Mouse (Mus musculus) hindbrain, embryonic 14.5 days (tissue): Measurements from ENCODE around the gene Gm45213. TPM values are rescaled to one million over a fixed set of nuclear protein-coding genes. Genes with fewer than 3 reads are reported as not detected.

Experiments
- ATAC-seq: fragments of 200-750 bp; cut with Nextera tagmentation; 2 replicates; pipeline ENCODE4 v1.8.0; 2017; ENCODE audit warnings: moderate number of reproducible peaks, mild to moderate bottlenecking, moderate TSS enrichment, moderate library complexity; ENCODE audit not compliant: low FRiP score
- DNase-seq: peaks from one replicate; pipeline ENCODE4 v3.0.0-alpha.2; 2015; ENCODE audit warnings: low spot score
- H3K27ac ChIP-seq: fragments of 300-500 bp; sonication (generic); 2 replicates; pipeline ENCODE4 v1.5.1; 2014; ENCODE audit warnings: mild to moderate bottlenecking, moderate library complexity
- H3K27me3 ChIP-seq: fragments of 300-500 bp; sonication (generic); 2 replicates; pipeline ENCODE4 v1.6.1; 2014; ENCODE audit warnings: mild to moderate bottlenecking, low read length, mixed read lengths; ENCODE audit not compliant: control insufficient read depth, insufficient read depth
- H3K36me3 ChIP-seq: fragments of 300-500 bp; sonication (generic); replicated peaks from 2 replicates; pipeline ENCODE4 v1.6.1; 2014; ENCODE audit not compliant: control insufficient read depth, insufficient read depth
- H3K4me1 ChIP-seq: fragments of 300-500 bp; sonication (generic); replicated peaks from 2 replicates; pipeline ENCODE4 v1.6.1; 2014; ENCODE audit warnings: antibody characterized with exemption, low read length, mixed read lengths; ENCODE audit not compliant: control insufficient read depth, insufficient read depth
- H3K4me2 ChIP-seq: fragments of 300-500 bp; sonication (generic); replicated peaks from 2 replicates; pipeline ENCODE4 v1.6.1; 2014; ENCODE audit warnings: mild to moderate bottlenecking, moderate library complexity
- H3K4me3 ChIP-seq: fragments of 300-500 bp; sonication (generic); replicated peaks from 2 replicates; pipeline ENCODE4 v1.5.1; 2014; ENCODE audit warnings: mild to moderate bottlenecking, low read length
- H3K9ac ChIP-seq: fragments of 300-500 bp; sonication (generic); 2 replicates; pipeline ENCODE4 v1.6.1; 2014
- H3K9me3 ChIP-seq: fragments of 300-500 bp; sonication (generic); 2 replicates; pipeline ENCODE4 v1.6.1; 2016; ENCODE audit warnings: low read length; ENCODE audit not compliant: control insufficient read depth
- WGBS: fragments of 180-500 bp; shearing (Covaris S2); extraction: QIAGEN DNeasy Blood & Tissue Kit; methylation state at CpG from one replicate; pipeline ENCODE4 v1.1.7; 2014; 5-methylcytosine and 5-hydroxymethylcytosine counted together
- polyA plus RNA-seq: library from polyadenylated mRNA; unstranded; fragments of >200 nt; fragmentation: Nextera tagmentation; extraction: Ambion mirVana; gene quantifications from 2 replicates; pipeline ENCODE4 v1.2.1, GENCODE M21; 2014

Gm45213 gene
- polyA plus RNA-seq, 1 experiment from 2014 or later = not detected

- peaks cover 17% of the 10 kb centered on the region for H3K4me1 ChIP-seq
- DNase-seq = peak; percentile 57
- peak; percentile 66 for ATAC-seq
- H3K36me3 ChIP-seq = no peaks in the 10 kb centered on the region
- no peaks in the 10 kb centered on the region for H3K9me3 ChIP-seq
- peak overlapping the region; percentile 94 for H3K27ac ChIP-seq
- peak overlapping the region; percentile 95 for H3K4me3 ChIP-seq
- H3K4me2 ChIP-seq = peak overlapping the region; percentile 99
- H3K27me3 ChIP-seq = no peaks in the 10 kb centered on the region
- under 1% methylated on average over 71 of the region's 77 CpGs for WGBS
- H3K9ac ChIP-seq = peak overlapping the region; percentile 95
These were observed 66.6 kb downstream of the Gm45213 start for GRCm38 (mm10) chr7:66109855-66110635.

DNA sequence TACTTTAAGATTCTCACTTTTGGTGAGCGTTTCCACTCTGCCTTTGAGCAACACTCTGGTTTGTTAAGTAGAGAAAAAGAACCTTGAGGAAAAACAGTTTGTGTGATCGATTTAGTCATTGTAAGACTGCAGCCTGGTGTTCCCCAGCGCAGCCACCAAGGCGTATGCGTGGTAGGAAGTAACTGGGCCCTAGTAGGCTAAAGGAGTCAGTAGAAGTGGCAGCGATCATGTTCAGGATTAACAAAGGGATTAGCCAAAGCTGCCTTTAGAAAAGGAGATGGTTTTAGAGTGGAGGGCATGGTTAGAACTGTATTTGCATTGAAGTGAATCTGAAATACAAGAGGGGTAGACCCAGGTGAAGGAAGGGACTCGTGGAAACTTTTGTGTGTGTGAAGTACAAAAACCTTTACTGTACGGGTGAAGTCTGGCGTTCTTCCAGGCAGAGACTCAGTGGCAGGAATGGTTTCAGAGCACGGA, 67.3 kb downstream of the Gm45213 start:
- H3K4me1 ChIP-seq = peaks cover 17% of the 10 kb centered on the region
- H3K36me3 ChIP-seq = no peaks in the 10 kb centered on the region
- peak overlapping the region; percentile 99 for H3K4me2 ChIP-seq
- ATAC-seq = no peak
- DNase-seq = peak; percentile 48
- peak overlapping the region; percentile 95 for H3K4me3 ChIP-seq
- WGBS = 2% methylated on average over 10 of the region's 10 CpGs
- no peaks in the 10 kb centered on the region for H3K9me3 ChIP-seq
- no peaks in the 10 kb centered on the region for H3K27me3 ChIP-seq
- peak overlapping the region; percentile 95 for H3K9ac ChIP-seq
- H3K27ac ChIP-seq = peak overlapping the region; percentile 94

DNA sequence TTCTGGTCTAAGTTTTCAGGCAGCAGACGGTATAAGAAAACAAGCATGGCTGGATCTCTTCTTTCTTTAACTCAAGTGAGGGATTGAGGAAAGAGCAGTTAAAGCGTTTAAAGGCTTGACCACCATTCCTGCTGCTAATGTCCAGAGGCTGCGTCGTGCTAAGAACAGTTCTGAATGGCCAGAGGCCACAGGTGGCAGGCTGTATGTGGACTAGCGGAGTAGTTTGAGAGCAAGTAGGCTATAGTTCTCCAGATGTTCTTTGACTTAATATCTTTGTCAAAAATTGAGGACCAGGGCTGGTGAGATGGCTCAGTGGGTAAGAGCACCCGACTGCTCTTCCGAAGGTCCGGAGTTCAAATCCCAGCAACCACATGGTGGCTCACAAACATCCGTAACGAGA, 67.8 kb downstream of the Gm45213 start:
- Histone ChIP-seq H3K27ac (no peak overlapping the region), H3K4me1 (peaks cover 17% of the 10 kb centered on the region), H3K9ac (peak overlapping the region; percentile 95), H3K36me3 (no peaks in the 10 kb centered on the region), H3K27me3 (no peaks in the 10 kb centered on the region), H3K9me3 (no peaks in the 10 kb centered on the region), H3K4me2 (peak overlapping the region; percentile 99), H3K4me3 (peak overlapping the region; percentile 95)
- WGBS = 55% methylated on average over 10 of the region's 10 CpGs
- ATAC-seq (no peak), DNase-seq (no peak)

Other genes starting within 250 kb of the Gm45213 start
- 1.2 and 1.9 TPM in 2 replicates for gene Pcsk6, start 181.9 kb upstream of the Gm45213 start, polyA plus RNA-seq
- 119 and 124 TPM in 2 replicates for gene Snrpa1, start 15.4 kb downstream of the Gm45213 start, polyA plus RNA-seq
- gene Selenos, start 36.0 kb downstream of the Gm45213 start, polyA plus RNA-seq = 80.3 and 88.0 TPM in 2 replicates
- 15.7 and 17.2 TPM in 2 replicates for gene Chsy1, start 65.9 kb downstream of the Gm45213 start, polyA plus RNA-seq